Mouse (Mus musculus): ENCODE results near the gene Angel1. TPM values are rescaled to one million over a fixed set of nuclear protein-coding genes. Genes with fewer than 3 reads are reported as not detected.

Gene Angel1
- polyA plus RNA-seq, 1 experiment from 2014 or later: 6.2 TPM

DNA sequence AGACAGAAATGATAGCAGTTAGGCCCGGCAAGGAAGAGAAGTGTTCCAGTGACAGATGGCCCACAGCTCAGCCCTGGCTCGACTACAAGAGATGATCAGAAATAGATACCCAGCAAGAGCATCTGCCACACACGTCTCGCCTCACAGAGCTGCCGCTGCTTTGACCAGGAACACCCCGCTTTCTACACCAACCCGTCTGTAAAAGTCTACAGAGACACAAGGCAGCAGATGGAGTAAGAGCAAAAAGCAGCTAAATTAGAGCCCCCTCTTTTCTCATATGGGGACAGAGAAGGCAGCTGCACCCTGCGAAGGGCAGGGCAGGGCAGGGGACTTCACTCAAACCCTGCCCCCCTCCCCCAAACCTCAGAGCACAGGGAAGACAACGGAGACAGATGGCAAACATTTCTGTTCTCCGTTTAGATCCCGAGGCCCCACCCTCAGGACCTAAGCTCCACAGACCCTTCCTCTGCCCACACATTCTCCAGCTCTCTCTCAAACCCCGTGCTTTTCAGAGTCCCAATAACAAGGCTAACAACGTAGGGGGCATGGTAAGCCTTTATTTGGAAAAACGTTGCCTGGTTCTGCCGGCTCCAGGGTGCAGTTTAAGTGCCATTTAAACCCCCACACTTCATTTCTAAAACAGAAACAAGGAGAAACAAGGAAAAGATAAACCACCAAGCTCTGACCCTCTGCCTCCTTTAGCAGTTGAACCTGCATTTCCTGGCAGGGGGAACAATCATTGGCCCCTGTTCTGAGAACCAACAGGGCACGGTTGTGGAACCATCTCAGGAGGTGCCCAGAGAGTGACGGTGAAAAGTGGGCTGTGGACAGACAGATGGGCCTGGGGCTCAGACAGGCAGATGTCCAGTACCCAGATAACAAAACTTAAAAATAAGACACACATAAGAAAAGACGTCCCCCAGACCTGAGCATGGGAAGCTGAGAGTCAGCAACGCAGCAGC lies 26.0 kb downstream of the Angel1 start:
- Histone ChIP-seq H3K27ac (no peak overlapping the region), H3K4me3 (replicated peaks; ENCODE audit: low read depth, low read length) (no peak overlapping the region), H3K9ac (ENCODE audit: low read depth, low read length) (no peak overlapping the region), H3K27me3 (ENCODE audit: insufficient read depth, low read length) (no peaks in the 10 kb centered on the region), H3K9me3 (replicated peaks; ENCODE audit: low read length) (no peaks in the 10 kb centered on the region), H3K4me2 (ENCODE audit: low read length) (no peak overlapping the region), H3K4me1 (replicated peaks; ENCODE audit: insufficient read depth, low read length) (no peaks in the 10 kb centered on the region), H3K36me3 (ENCODE audit: insufficient read depth, low read length) (no peaks in the 10 kb centered on the region)
- TF ChIP-seq CTCF (IDR thresholded peaks at IDR 0.05; ENCODE audit: low read depth): no peak
- ATAC-seq (replicated peaks; ENCODE audit: low FRiP score, low read depth) (no peak), DNase-seq (ENCODE audit: low spot score) (no peak)
- WGBS: 32% methylated on average over 19 of the region's 19 CpGs

DNA sequence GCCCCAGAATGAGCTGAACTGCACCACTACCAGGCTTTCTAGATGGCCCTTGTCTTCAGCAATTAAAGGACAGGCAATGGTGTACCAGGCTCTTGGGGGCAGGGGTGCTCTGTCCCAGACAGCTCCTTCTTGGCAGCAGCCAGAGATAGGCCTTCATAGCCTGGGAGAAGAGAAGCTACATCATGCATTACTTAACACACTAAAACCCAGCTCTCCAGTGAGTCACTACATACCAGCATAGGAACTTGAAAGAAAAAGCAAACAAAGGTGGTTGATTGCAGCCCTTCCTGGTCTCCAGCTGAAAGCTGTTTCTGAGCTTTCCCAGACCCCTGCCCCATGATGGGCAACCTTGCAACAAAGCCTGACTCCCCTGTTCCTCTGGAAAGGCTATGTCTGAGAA lies 27.7 kb downstream of the Angel1 start:
- DNase-seq (ENCODE audit: low spot score) (no peak), ATAC-seq (replicated peaks; ENCODE audit: low FRiP score, low read depth) (no peak)
- Histone ChIP-seq H3K4me1 (replicated peaks; ENCODE audit: insufficient read depth, low read length) (no peaks in the 10 kb centered on the region), H3K27ac (no peak overlapping the region), H3K9ac (ENCODE audit: low read depth, low read length) (no peak overlapping the region), H3K4me2 (ENCODE audit: low read length) (no peak overlapping the region), H3K27me3 (ENCODE audit: insufficient read depth, low read length) (no peaks in the 10 kb centered on the region), H3K9me3 (replicated peaks; ENCODE audit: low read length) (no peaks in the 10 kb centered on the region), H3K4me3 (replicated peaks; ENCODE audit: low read depth, low read length) (no peak overlapping the region), H3K36me3 (ENCODE audit: insufficient read depth, low read length) (no peaks in the 10 kb centered on the region)
- no peak for TF ChIP-seq CTCF (IDR thresholded peaks at IDR 0.05; ENCODE audit: low read depth)

DNA sequence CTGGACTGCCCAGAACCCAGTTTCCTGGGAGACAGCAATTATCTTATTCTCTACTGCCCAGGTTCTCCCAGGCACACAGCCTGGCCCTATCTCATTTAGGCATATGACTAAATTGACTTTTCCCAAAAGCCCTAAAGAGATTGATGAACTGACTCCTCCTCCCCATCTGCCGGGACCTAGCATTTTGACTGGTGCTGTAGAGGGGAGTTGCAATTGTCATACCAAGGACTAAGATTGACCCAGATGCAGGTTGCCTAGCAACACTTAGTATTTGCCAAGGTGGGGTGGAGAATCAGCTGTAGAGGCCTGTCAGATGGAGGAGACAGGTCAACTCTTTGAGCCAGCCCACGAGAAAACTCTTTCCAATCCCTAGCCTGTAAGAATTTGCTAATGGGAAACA lies 28.3 kb downstream of the Angel1 start:
- WGBS: 90% methylated on average over 2 of the region's 2 CpGs

DNA sequence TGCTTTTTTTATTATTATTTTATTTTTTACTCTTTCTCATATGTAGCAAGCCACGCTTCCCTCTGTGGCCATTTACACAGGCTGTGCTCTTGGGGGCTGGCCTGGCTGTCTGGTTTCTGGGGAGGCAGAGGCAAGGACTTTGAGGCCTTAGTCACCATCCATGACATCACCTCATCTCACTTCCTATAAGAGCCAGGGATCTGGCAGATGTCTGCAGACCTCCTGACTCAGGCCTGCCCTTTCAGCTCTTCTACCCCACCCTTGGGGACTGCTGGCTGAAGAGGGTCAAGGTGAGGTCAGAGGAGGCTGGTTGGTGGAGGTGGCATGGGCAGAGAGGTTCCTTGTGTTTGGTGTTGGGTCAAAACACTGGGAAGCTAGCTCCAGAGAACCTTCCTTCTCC lies 31.8 kb downstream of the Angel1 start:
- DNase-seq (ENCODE audit: low spot score) (no peak), ATAC-seq (replicated peaks; ENCODE audit: low FRiP score, low read depth) (no peak)
- Histone ChIP-seq H3K4me3 (replicated peaks; ENCODE audit: low read depth, low read length) (no peak overlapping the region), H3K4me1 (replicated peaks; ENCODE audit: insufficient read depth, low read length) (0 out of 2 replicates have a peak, but pooled peaks cover 3% of the 10 kb centered on the region), H3K9me3 (replicated peaks; ENCODE audit: low read length) (no peaks in the 10 kb centered on the region), H3K36me3 (ENCODE audit: insufficient read depth, low read length) (no peaks in the 10 kb centered on the region), H3K4me2 (ENCODE audit: low read length) (no peak overlapping the region), H3K27me3 (ENCODE audit: insufficient read depth, low read length) (no peaks in the 10 kb centered on the region), H3K27ac (no peak overlapping the region), H3K9ac (ENCODE audit: low read depth, low read length) (no peak overlapping the region)
- 85% methylated on average over 1 of the region's 1 CpGs for WGBS
- no peak for TF ChIP-seq CTCF (IDR thresholded peaks at IDR 0.05; ENCODE audit: low read depth)

More for the DNA sequence above, 28.3 kb downstream of the Angel1 start:
- no peak overlapping the region for H3K9ac ChIP-seq (ENCODE audit: low read depth, low read length)
- no peak overlapping the region for H3K4me3 ChIP-seq (replicated peaks; ENCODE audit: low read depth, low read length)
- DNase-seq (ENCODE audit: low spot score) (no peak), ATAC-seq (replicated peaks; ENCODE audit: low FRiP score, low read depth) (no peak)
- no peak overlapping the region for H3K27ac ChIP-seq
- no peak for TF ChIP-seq CTCF (IDR thresholded peaks at IDR 0.05; ENCODE audit: low read depth)
- H3K9me3 ChIP-seq (replicated peaks; ENCODE audit: low read length): no peaks in the 10 kb centered on the region
- H3K36me3 ChIP-seq (ENCODE audit: insufficient read depth, low read length): no peaks in the 10 kb centered on the region
- H3K4me2 ChIP-seq (ENCODE audit: low read length): no peak overlapping the region
- no peaks in the 10 kb centered on the region for H3K4me1 ChIP-seq (replicated peaks; ENCODE audit: insufficient read depth, low read length)
- H3K27me3 ChIP-seq (ENCODE audit: insufficient read depth, low read length): no peaks in the 10 kb centered on the region

DNA sequence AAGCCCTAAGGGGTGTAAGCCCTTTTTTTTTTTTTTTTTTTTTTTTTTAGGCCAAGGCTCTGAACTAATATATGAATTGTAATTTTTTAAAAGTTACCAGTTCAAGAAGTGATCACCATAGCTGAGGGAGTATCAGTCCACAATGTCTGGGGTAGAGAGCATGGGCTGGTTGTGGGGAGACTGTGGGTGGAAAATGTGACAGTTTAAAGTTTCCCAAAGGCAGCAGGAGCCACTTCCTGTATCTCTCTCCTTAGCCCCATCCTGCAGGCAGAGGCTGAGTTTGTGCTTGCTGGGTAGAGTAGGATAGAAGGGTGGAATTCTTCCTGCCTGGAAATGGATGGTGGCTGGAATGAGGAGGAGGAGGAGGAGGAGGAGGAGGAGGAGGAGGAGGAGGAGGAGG lies 32.9 kb downstream of the Angel1 start:
- Histone ChIP-seq H3K9ac (ENCODE audit: low read depth, low read length) (no peak overlapping the region), H3K4me3 (replicated peaks; ENCODE audit: low read depth, low read length) (no peak overlapping the region), H3K9me3 (replicated peaks; ENCODE audit: low read length) (no peaks in the 10 kb centered on the region), H3K27me3 (ENCODE audit: insufficient read depth, low read length) (no peaks in the 10 kb centered on the region), H3K36me3 (ENCODE audit: insufficient read depth, low read length) (no peaks in the 10 kb centered on the region), H3K4me2 (ENCODE audit: low read length) (no peak overlapping the region), H3K27ac (peak overlapping the region; percentile 5; the same call in 1 of the 2 replicates), H3K4me1 (replicated peaks; ENCODE audit: insufficient read depth, low read length) (0 out of 2 replicates have a peak, but pooled peaks cover 3% of the 10 kb centered on the region)
- DNase-seq (ENCODE audit: low spot score) (no peak), ATAC-seq (replicated peaks; ENCODE audit: low FRiP score, low read depth) (no peak)
- no peak for TF ChIP-seq CTCF (IDR thresholded peaks at IDR 0.05; ENCODE audit: low read depth)

DNA sequence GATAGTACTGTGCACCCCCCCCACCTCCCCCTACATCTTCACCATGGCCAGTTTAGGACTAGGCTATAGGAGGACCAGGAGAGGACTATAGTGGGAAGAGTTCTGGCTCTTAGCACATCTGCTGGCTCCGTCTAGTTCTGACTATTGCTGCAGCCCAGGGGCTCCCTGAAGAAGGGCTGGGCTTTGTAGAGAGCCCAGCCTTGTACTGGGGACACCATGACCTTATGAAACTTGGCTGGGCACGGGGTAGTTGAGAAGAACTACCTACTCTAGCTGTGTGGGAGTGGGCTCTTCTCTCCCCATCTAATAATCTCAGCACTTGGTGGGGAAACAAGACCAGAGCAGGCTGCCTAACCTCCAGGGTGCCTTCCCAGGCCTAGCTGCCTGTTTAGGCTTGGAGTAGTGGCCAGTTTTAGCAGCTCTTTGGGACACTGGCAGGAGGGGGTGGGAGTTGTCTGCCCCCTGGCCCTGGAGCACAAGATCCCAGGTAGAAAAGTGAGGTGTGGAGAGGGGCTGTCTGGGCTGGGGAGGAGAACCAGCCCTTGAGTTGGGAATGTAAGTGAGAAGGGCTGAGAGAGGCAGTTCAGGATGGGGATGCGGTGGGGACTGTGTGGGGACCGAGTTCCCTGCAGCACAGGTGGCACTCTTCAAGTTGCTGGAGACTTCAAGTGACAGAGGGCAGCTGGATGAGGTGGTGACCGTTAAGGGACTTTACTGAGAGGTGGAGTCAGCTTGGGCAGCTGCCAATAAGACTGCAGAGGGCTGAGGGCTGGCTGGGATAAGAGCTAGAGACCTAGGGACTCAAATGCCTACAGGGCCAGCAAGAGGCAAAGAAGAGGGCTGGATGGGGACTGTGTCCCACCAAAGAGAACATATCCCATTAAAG lies 33.5 kb downstream of the Angel1 start:
- TF ChIP-seq CTCF (IDR thresholded peaks at IDR 0.05; ENCODE audit: low read depth): no peak
- Histone ChIP-seq H3K4me1 (replicated peaks; ENCODE audit: insufficient read depth, low read length) (0 out of 2 replicates have a peak, but pooled peaks cover 3% of the 10 kb centered on the region), H3K9ac (ENCODE audit: low read depth, low read length) (no peak overlapping the region), H3K9me3 (replicated peaks; ENCODE audit: low read length) (no peaks in the 10 kb centered on the region), H3K27ac (peak overlapping the region; percentile 5; the same call in 1 of the 2 replicates), H3K36me3 (ENCODE audit: insufficient read depth, low read length) (no peaks in the 10 kb centered on the region), H3K27me3 (ENCODE audit: insufficient read depth, low read length) (no peaks in the 10 kb centered on the region), H3K4me3 (replicated peaks; ENCODE audit: low read depth, low read length) (no peak overlapping the region), H3K4me2 (ENCODE audit: low read length) (no peak overlapping the region)
- 31% methylated on average over 5 of the region's 5 CpGs for WGBS
- DNase-seq (ENCODE audit: low spot score) (peak; percentile 56), ATAC-seq (replicated peaks; ENCODE audit: low FRiP score, low read depth) (peak; percentile 19; the same call in 1 of the 2 replicates)

Data from kidney, postnatal 0 days (tissue).